Comparison of ENCODE assay signal across 13 mouse cellular contexts in genomic region chr17:14230698-14231430, GRCm38 (mm10). TPM values are rescaled to one million over a fixed set of nuclear protein-coding genes. Genes with fewer than 3 reads are reported as not detected.
DNase-seq lines count a peak whose midpoint lies in the region; ATAC-seq and TF ChIP-seq lines count a peak whose summit lies in the region.
"Had no signal": no experiment of that assay in that cellular context is flagged by ENCODE, and none has a peak within 500 bp of the region (broad histone marks: within the 10 kb centered on the region; RNA-seq: fewer than 3 reads in every experiment).

No protein-coding gene starts in this region.

- no peak overlapping the region for H3K27ac ChIP-seq in lung, embryonic 14.5 days (ENCODE audit: low read depth)
- H3K27ac ChIP-seq in lung, postnatal 0 days (ENCODE audit: low read length): no peak overlapping the region
- no peak overlapping the region for H3K27ac ChIP-seq in hindbrain, embryonic 16.5 days (ENCODE audit: low read depth, low read length)
- no peak overlapping the region for H3K27ac ChIP-seq in neural tube, embryonic 14.5 days (ENCODE audit: low read depth, low read length)
- H3K27ac ChIP-seq: heart, embryonic 10.5 days had no signal

- no peak overlapping the region for H3K9ac ChIP-seq in lung, embryonic 14.5 days
- no peak overlapping the region for H3K9ac ChIP-seq in lung, postnatal 0 days (replicated peaks; ENCODE audit: low read depth)
- no peak overlapping the region for H3K9ac ChIP-seq in hindbrain, embryonic 16.5 days (ENCODE audit: low read depth, low read length)
- H3K9ac ChIP-seq in neural tube, embryonic 14.5 days (replicated peaks; ENCODE audit: low read depth, low read length): no peak overlapping the region

- peak overlapping the region; percentile 7; the same call in 1 of the 2 replicates for H3K4me2 ChIP-seq in lung, embryonic 14.5 days
- no peak overlapping the region for H3K4me2 ChIP-seq in lung, postnatal 0 days (replicated peaks; ENCODE audit: low read depth, low read length)
- H3K4me2 ChIP-seq in hindbrain, embryonic 16.5 days (ENCODE audit: low read length): no peak overlapping the region
- H3K4me2 ChIP-seq in neural tube, embryonic 14.5 days (ENCODE audit: low read depth, low read length): no peak overlapping the region

- peaks cover 7% of the 10 kb centered on the region for H3K4me1 ChIP-seq in lung, embryonic 14.5 days (ENCODE audit: insufficient read depth)
- H3K4me1 ChIP-seq in lung, postnatal 0 days (ENCODE audit: insufficient read depth, low read depth, low read length): no peaks in the 10 kb centered on the region
- peaks cover 5% of the 10 kb centered on the region for H3K4me1 ChIP-seq in hindbrain, embryonic 16.5 days (ENCODE audit: control insufficient read depth, insufficient read depth, low read depth, low read length)
- H3K4me1 ChIP-seq in neural tube, embryonic 14.5 days (ENCODE audit: control insufficient read depth, insufficient read depth, low read length): peaks cover 5% of the 10 kb centered on the region; the same call in 1 of the 2 replicates

- H3K4me3 ChIP-seq in lung, embryonic 14.5 days (ENCODE audit: low read depth, low read length): no peak overlapping the region
- H3K4me3 ChIP-seq in lung, postnatal 0 days (ENCODE audit: low read depth, low read length): no peak overlapping the region
- no peak overlapping the region for H3K4me3 ChIP-seq in hindbrain, embryonic 16.5 days (ENCODE audit: low read length)
- no peak overlapping the region for H3K4me3 ChIP-seq in neural tube, embryonic 14.5 days (ENCODE audit: low read depth, low read length)
- H3K4me3 ChIP-seq: heart, embryonic 10.5 days had no signal

- 4% methylated on average over 13 of the region's 13 CpGs for whole genome bisulfite sequencing in lung, embryonic 14.5 days
- 10% methylated on average over 13 of the region's 13 CpGs for WGBS in lung, postnatal 0 days
- 20% methylated on average over 13 of the region's 13 CpGs for WGBS in hindbrain, embryonic 16.5 days
- WGBS in neural tube, embryonic 14.5 days: 21% methylated on average over 13 of the region's 13 CpGs

- peaks cover 3% of the 10 kb centered on the region; the same call in 1 of the 2 replicates for H3K27me3 ChIP-seq in lung, embryonic 14.5 days (ENCODE audit: insufficient read depth, low read length)
- H3K27me3 ChIP-seq in lung, postnatal 0 days (replicated peaks; ENCODE audit: insufficient read depth, low read length): no peaks in the 10 kb centered on the region
- no peaks in the 10 kb centered on the region for H3K27me3 ChIP-seq in hindbrain, embryonic 16.5 days (replicated peaks; ENCODE audit: control insufficient read depth, insufficient read depth, low read length)
- no peaks in the 10 kb centered on the region for H3K27me3 ChIP-seq in neural tube, embryonic 14.5 days (ENCODE audit: control insufficient read depth, insufficient read depth, low read length)

- no peak for TF ChIP-seq CTCF in lung, embryonic 14.5 days (IDR thresholded peaks at IDR 0.05; ENCODE audit: low read depth)
- TF ChIP-seq CTCF in lung, postnatal 0 days (IDR thresholded peaks at IDR 0.05): no peak

- no peak for TF ChIP-seq EP300 in lung, postnatal 0 days (IDR thresholded peaks at IDR 0.05)

- peak; percentile 38 for DNase-seq in adrenal gland, postnatal 14 days
- no peak for DNase-seq in adrenal gland, postnatal 36 days
- peak; percentile 31 for DNase-seq in lung, embryonic 14.5 days
- no peak for DNase-seq in lung, postnatal 0 days (ENCODE audit: low spot score)
- DNase-seq in right cerebral cortex, postnatal 36 days (ENCODE audit: low spot score in 2 of 2): no peak
- DNase-seq in yolk sac, embryonic 10.5 days (ENCODE audit: low spot score): no peak
- DNase-seq: adrenal gland, adult 2 months; cerebellum, adult 11 months; lung, postnatal 4 days had no signal

- no peak for ATAC-seq in lung, embryonic 14.5 days (ENCODE audit: insufficient read depth)
- no peak for ATAC-seq in lung, postnatal 0 days
- ATAC-seq in hindbrain, embryonic 16.5 days: peak; percentile 44; the same call in 1 of the 2 replicates
- peak; percentile 12; the same call in 1 of the 2 replicates for ATAC-seq in neural tube, embryonic 14.5 days (ENCODE audit: low read depth)

- H3K9me3 ChIP-seq in lung, embryonic 14.5 days (ENCODE audit: low read depth, low read length): no peaks in the 10 kb centered on the region
- no peaks in the 10 kb centered on the region for H3K9me3 ChIP-seq in lung, postnatal 0 days (ENCODE audit: low read length)
- no peaks in the 10 kb centered on the region for H3K9me3 ChIP-seq in hindbrain, embryonic 16.5 days (ENCODE audit: control insufficient read depth, low read length)
- H3K9me3 ChIP-seq in neural tube, embryonic 14.5 days (ENCODE audit: control insufficient read depth, low read length): no peaks in the 10 kb centered on the region
- H3K9me3 ChIP-seq: heart, embryonic 10.5 days had no signal

- no peaks in the 10 kb centered on the region for H3K36me3 ChIP-seq in lung, embryonic 14.5 days (ENCODE audit: insufficient read depth)
- H3K36me3 ChIP-seq in lung, postnatal 0 days (ENCODE audit: insufficient read depth, low read length): no peaks in the 10 kb centered on the region
- no peaks in the 10 kb centered on the region for H3K36me3 ChIP-seq in hindbrain, embryonic 16.5 days (ENCODE audit: control insufficient read depth, insufficient read depth, low read length)
- no peaks in the 10 kb centered on the region for H3K36me3 ChIP-seq in neural tube, embryonic 14.5 days (ENCODE audit: control insufficient read depth, insufficient read depth, low read length)
- H3K36me3 ChIP-seq: G1E; heart, embryonic 10.5 days had no signal

RNA-seq across cellular contexts. Expression of gene Dact2, which starts 26.8 kb away (rescaled TPM):
- total RNA-seq in adrenal gland, postnatal 14 days (2021): 1.4 and 2.0 TPM in 2 replicates
- total RNA-seq in adrenal gland, postnatal 36 days (2021): 1 to 10 TPM; 1.0 to 1.4 TPM
- 4.2 and 7.5 TPM in 2 replicates for polyA plus RNA-seq in lung, embryonic 14.5 days (2014; fragmentation: Nextera tagmentation; extraction: Ambion mirVana)
- 2.5 and 2.6 TPM in 2 replicates for polyA plus RNA-seq in lung, postnatal 0 days (2015; fragmentation: Nextera tagmentation; extraction: Ambion mirVana)
- 3.1 and 3.7 TPM in 2 replicates for polyA plus RNA-seq in hindbrain, embryonic 16.5 days (2015; fragmentation: Nextera tagmentation; extraction: Ambion mirVana)
- polyA plus RNA-seq in neural tube, embryonic 14.5 days (2014; fragmentation: Nextera tagmentation; extraction: Ambion mirVana): 2.7 and 3.2 TPM in 2 replicates
- total RNA-seq: G1E had no signal
- polyA plus RNA-seq: G1E had no signal

RNA-seq across cellular contexts. Expression of gene Smoc2, which starts 48.4 kb away (rescaled TPM):
- total RNA-seq in adrenal gland, postnatal 14 days (2021): 33.3 and 35.1 TPM in 2 replicates
- total RNA-seq in adrenal gland, postnatal 36 days (2021): 10 to 100 TPM; 30.7 to 34.9 TPM
- polyA plus RNA-seq in lung, embryonic 14.5 days (2014; fragmentation: Nextera tagmentation; extraction: Ambion mirVana): 78.5 and 92.5 TPM in 2 replicates
- polyA plus RNA-seq in lung, postnatal 0 days (2015; fragmentation: Nextera tagmentation; extraction: Ambion mirVana): 31.8 and 32.2 TPM in 2 replicates
- 6.8 and 7.8 TPM in 2 replicates for polyA plus RNA-seq in hindbrain, embryonic 16.5 days (2015; fragmentation: Nextera tagmentation; extraction: Ambion mirVana)
- 6.0 and 6.3 TPM in 2 replicates for polyA plus RNA-seq in neural tube, embryonic 14.5 days (2014; fragmentation: Nextera tagmentation; extraction: Ambion mirVana)
- polyA plus RNA-seq: G1E had no signal

Comparison
In these comparisons a context has a peak if more than half of its experiments do, and no peak if none do; other contexts are left out.
1. DNase-seq: peak in adrenal gland, postnatal 14 days (single experiment) and lung, embryonic 14.5 days (single experiment); none in adrenal gland, postnatal 36 days (0 of 2), lung, postnatal 0 days (single experiment), right cerebral cortex, postnatal 36 days (0 of 2) and yolk sac, embryonic 10.5 days (single experiment).
2. ATAC-seq: peak in hindbrain, embryonic 16.5 days (single experiment) and neural tube, embryonic 14.5 days (single experiment); none in lung, embryonic 14.5 days (single experiment) and lung, postnatal 0 days (single experiment).